Mouse (Mus musculus): ENCODE measurements around the gene Them7.

DNA sequence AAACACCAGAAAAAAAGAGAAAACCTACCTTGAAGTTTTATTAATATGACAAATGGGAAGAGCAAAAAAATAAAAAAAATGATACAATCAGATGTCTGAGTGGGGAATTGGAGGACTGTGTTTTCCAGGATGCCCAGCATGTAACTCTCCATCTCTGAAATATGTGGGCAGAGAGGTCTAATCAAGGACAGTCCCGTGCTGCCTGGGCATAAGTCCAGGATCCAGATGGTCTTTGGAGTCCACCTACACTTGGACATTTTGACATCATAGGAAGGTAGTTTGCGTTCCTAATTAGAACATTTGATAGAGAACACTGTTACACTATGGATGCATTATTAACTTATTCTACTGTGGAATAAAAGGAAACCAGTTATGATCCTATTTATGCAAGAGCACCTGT is 33.3 kb downstream of the Them7 start:
- TF ChIP-seq NRF1 (IDR thresholded peaks at IDR 0.05; ENCODE audit: insufficient read depth, low read depth, low read length, poor library complexity, severe bottlenecking) (no peak), E2F4 (IDR thresholded peaks at IDR 0.05; ENCODE audit: borderline replicate concordance, low read depth, low read length) (no peak), CTCF (IDR thresholded peaks at IDR 0.05 in 2 of 3, conservative IDR thresholded peaks at IDR 0.05 in 1 of 3; ENCODE audit: control insufficient read depth in 1 of 3, insufficient read depth in 1 of 3, low read depth in 2 of 3, low read length in 3 of 3, poor library complexity in 1 of 3, severe bottlenecking in 1 of 3) (no peak), RAD21 (IDR thresholded peaks at IDR 0.05; ENCODE audit: low read depth, low read length) (no peak), POLR2A (IDR thresholded peaks at IDR 0.05; ENCODE audit: control insufficient read depth in 1 of 2, insufficient read depth in 1 of 2, low read depth in 1 of 2, low read length in 2 of 2, poor library complexity in 1 of 2) (no peak), CHD2 (IDR thresholded peaks at IDR 0.05; ENCODE audit: low read length) (no peak), KAT2A (conservative IDR thresholded peaks at IDR 0.05; ENCODE audit: low read depth, low read length) (no peak), MAX (IDR thresholded peaks at IDR 0.05; ENCODE audit: low read length) (no peak), EP300 (IDR thresholded peaks at IDR 0.05; ENCODE audit: low read depth in 1 of 2, low read length in 2 of 2) (no peak), CHD1 (IDR thresholded peaks at IDR 0.05; ENCODE audit: low read depth, low read length) (no peak)
